Mouse (Mus musculus) midbrain, postnatal 0 days (tissue): Measurements from ENCODE around the gene Olfr594. TPM values are rescaled to one million over a fixed set of nuclear protein-coding genes. Genes with fewer than 3 reads are reported as not detected.
"Not testable (repeated sequence)": the region's sequence is repeated elsewhere in the genome, so short reads cannot be mapped to it uniquely, and the experiment has no call there.

Source experiments
- ATAC-seq: fragments of 200-750 bp; cut with Nextera tagmentation; 2 replicates; pipeline ENCODE4 v1.8.0; 2017; ENCODE audit warnings: moderate number of reproducible peaks, mild to moderate bottlenecking, moderate TSS enrichment, moderate library complexity; ENCODE audit not compliant: low FRiP score
- DNase-seq: peaks from one replicate; pipeline ENCODE4 v3.0.0-alpha.2; 2015; ENCODE audit warnings: low spot score
- H3K27ac ChIP-seq: fragments of 300-500 bp; sonication (generic); 2 replicates; pipeline ENCODE4 v1.5.1; 2014; ENCODE audit warnings: low read depth, mild to moderate bottlenecking, low read length, mixed read lengths
- H3K27me3 ChIP-seq: fragments of 300-500 bp; sonication (generic); 2 replicates; pipeline ENCODE4 v1.6.1; 2014; ENCODE audit warnings: low read length, control low read depth, mixed read lengths; ENCODE audit not compliant: insufficient read depth
- H3K36me3 ChIP-seq: fragments of 300-500 bp; sonication (generic); 2 replicates; pipeline ENCODE4 v1.6.1; 2014; ENCODE audit warnings: low read length, control low read depth, mixed read lengths; ENCODE audit not compliant: insufficient read depth
- H3K4me1 ChIP-seq: fragments of 300-500 bp; sonication (generic); 2 replicates; pipeline ENCODE4 v1.6.1; 2014; ENCODE audit warnings: mild to moderate bottlenecking, control low read depth, antibody characterized with exemption, low read length, mixed read lengths; ENCODE audit not compliant: insufficient read depth
- H3K4me2 ChIP-seq: fragments of 300-500 bp; sonication (generic); 2 replicates; pipeline ENCODE4 v1.6.1; 2014; ENCODE audit warnings: low read depth, mild to moderate bottlenecking, low read length, mixed read lengths; ENCODE audit not compliant: poor library complexity, severe bottlenecking
- H3K4me3 ChIP-seq: fragments of 300-500 bp; sonication (generic); 2 replicates; pipeline ENCODE4 v1.5.1; 2014; ENCODE audit warnings: low read depth, mild to moderate bottlenecking, low read length, moderate library complexity
- H3K9ac ChIP-seq: fragments of 300-500 bp; sonication (generic); replicated peaks from 2 replicates; pipeline ENCODE4 v1.6.1; 2014; ENCODE audit warnings: mild to moderate bottlenecking, low read length, moderate library complexity, mixed read lengths; ENCODE audit not compliant: poor library complexity, severe bottlenecking
- H3K9me3 ChIP-seq: fragments of 300-500 bp; sonication (generic); 2 replicates; pipeline ENCODE4 v1.6.1; 2016; ENCODE audit warnings: low read length, control low read depth
- CTCF ChIP-seq: IDR thresholded peaks from 2 replicates; pipeline ENCODE4 v1.5.1; 2016; ENCODE audit warnings: antibody characterized with exemption, mild to moderate bottlenecking
- WGBS: fragments of 180-500 bp; shearing (Covaris S2); extraction: QIAGEN DNeasy Blood & Tissue Kit; methylation state at CpG from one replicate; pipeline ENCODE4 v1.1.7; 2014; 5-methylcytosine and 5-hydroxymethylcytosine counted together
- polyA plus RNA-seq: library from polyadenylated mRNA; unstranded; fragments of >200 nt; fragmentation: Nextera tagmentation; extraction: Ambion mirVana; gene quantifications from 2 replicates; pipeline ENCODE4 v1.2.1, GENCODE M21; 2015
- total RNA-seq: library from RNA; depleted of rRNA; stranded (reverse); fragments of >200 nt; gene quantifications from 2 replicates; pipeline ENCODE4 v1.2.3, GENCODE M21; 2014; rRNA removed

Olfr594 gene
- not detected in 2 replicates for total RNA-seq
- not detected in 2 replicates for polyA plus RNA-seq

DNA sequence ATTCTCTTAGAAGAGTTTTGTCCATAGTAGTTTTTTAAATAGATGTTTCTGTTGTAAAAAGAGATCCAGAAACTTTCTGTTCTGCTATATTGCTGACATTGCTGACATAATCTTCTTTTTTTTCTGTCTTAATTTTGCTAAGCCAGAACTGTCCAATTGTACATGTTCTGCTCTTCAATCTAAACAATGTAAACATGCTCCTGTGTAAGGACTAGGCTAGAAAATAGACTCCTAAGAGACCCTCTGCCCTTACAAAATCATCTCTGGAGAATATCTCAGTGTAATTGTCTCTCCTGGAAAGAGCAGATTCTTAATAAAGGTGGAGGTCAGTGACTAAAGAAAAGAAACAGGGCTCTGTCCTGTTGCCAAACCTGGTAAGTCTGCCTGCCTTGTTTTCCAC is at the start of gene Olfr594:
Olfr594 (plus strand) TSS at position 301 of the 400 bp plus-strand sequence.
- Histone ChIP-seq H3K9ac (no peak within 1 kb of the TSS), H3K4me3 (no peak within 1 kb of the TSS), H3K36me3 (no peaks in the 10 kb centered on the region), H3K27me3 (no peaks in the 10 kb centered on the region), H3K9me3 (no peaks in the 10 kb centered on the region), H3K27ac (no peak within 1 kb of the TSS), H3K4me2 (no peak within 1 kb of the TSS), H3K4me1 (no peaks in the 10 kb centered on the region)
- ATAC-seq (no peak), DNase-seq (no peak)
- no peak for TF ChIP-seq CTCF

DNA sequence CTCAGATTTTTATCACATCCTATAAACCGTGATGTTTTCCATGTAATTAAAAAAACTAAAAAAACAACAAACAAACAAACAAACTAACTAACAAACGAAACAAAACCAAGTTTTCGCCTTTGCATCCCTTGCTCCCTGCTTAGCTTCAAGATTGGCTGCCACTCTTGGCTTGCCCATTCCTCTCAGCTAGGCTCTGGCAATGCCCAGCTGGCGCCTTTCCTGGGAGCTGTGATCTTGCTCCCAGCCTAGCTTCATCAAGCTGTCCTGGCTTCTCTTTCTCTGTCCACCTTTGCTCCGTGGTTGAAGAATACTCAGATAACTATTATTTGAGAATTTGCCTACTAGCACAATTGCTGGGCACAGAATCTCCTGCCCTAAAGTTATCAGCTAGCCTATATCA is 47.1 kb upstream of the Olfr594 start:
- Histone ChIP-seq H3K36me3 (no peaks in the 10 kb centered on the region), H3K4me1 (no peaks in the 10 kb centered on the region), H3K27me3 (no peaks in the 10 kb centered on the region), H3K27ac (no peak overlapping the region), H3K4me3 (no peak overlapping the region), H3K4me2 (no peak overlapping the region), H3K9ac (no peak overlapping the region), H3K9me3 (no peaks in the 10 kb centered on the region)
- 74% methylated on average over 5 of the region's 5 CpGs for WGBS
- DNase-seq (no peak), ATAC-seq (no peak)
- TF ChIP-seq CTCF, result no peak

- ATAC-seq, result no peak
- H3K9ac ChIP-seq, result no peak within 1 kb of the TSS
- peaks cover 7% of the 10 kb centered on the region; the same call in 1 of the 2 replicates for H3K9me3 ChIP-seq
- 78% methylated on average over 1 of the region's 1 CpGs for WGBS
- no peak within 1 kb of the TSS for H3K4me3 ChIP-seq
- no peak within 1 kb of the TSS for H3K4me2 ChIP-seq
- no peaks in the 10 kb centered on the region for H3K4me1 ChIP-seq
- H3K27ac ChIP-seq, result no peak within 1 kb of the TSS
- DNase-seq, result no peak
- TF ChIP-seq CTCF, result no peak
- H3K27me3 ChIP-seq, result no peaks in the 10 kb centered on the region
- no peaks in the 10 kb centered on the region for H3K36me3 ChIP-seq
Measured at GRCm38 (mm10) chr7:103178240-103178639, 38.6 kb upstream of the Olfr594 start, which contains the start of gene Olfr591. TSS of gene Olfr591 (minus strand) at chr7:103178340.

DNA sequence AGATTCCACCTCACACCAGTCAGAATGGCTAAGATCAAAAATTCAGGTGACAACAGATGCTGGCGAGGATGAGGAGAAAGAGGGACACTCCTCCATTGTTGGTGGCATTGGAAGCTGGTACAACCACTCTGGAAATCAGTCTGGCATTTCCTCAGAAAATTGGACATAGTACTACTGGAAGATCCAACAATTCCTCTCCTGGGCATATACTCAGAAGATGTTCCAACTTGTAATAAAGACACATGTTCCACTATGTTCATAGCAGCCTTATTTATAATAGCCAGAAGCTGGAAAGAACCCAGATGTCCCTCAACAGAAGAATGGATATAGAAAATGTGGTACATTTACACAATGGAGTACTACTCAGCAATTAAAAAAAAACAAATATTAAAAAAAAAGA is 32.3 kb upstream of the Olfr594 start, which contains the start of gene Olfr592:
Olfr592 (plus strand) TSS at position 301 of the 400 bp plus-strand sequence.
- not testable (repeated sequence) for ATAC-seq
- 75% methylated on average over 1 of the region's 1 CpGs for WGBS

DNA sequence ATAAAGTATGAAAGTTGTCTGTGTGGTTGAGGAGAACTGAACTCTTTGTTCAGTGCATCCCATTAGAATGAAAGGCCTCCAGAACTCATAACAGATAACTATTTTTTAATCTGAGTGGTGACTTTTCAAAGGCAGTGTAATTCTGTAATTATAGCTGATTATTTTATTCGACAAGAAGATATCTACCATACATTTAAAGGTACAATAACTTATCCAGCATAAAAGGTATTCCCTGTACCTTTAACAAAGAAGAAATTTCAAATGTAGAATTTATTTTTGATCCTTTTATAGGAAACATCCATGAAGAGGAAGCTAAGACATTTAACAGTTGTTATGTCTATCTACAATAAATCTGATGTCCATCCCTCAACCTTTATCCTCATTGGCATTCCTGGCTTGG is 5.2 kb upstream of the Olfr594 start, which contains the start of gene Olfr593:
Olfr593 (plus strand) TSS at position 301 of the 400 bp plus-strand sequence.
- 65% methylated on average over 1 of the region's 1 CpGs for WGBS
- H3K4me3 ChIP-seq, result no peak within 1 kb of the TSS
- no peak within 1 kb of the TSS for H3K4me2 ChIP-seq
- ATAC-seq (no peak), DNase-seq (no peak)
- TF ChIP-seq CTCF, result no peak
- H3K4me1 ChIP-seq, result no peaks in the 10 kb centered on the region
- H3K27me3 ChIP-seq, result no peaks in the 10 kb centered on the region
- H3K27ac ChIP-seq, result no peak within 1 kb of the TSS
- H3K9ac ChIP-seq, result no peak within 1 kb of the TSS
- H3K36me3 ChIP-seq, result no peaks in the 10 kb centered on the region
- H3K9me3 ChIP-seq, result no peaks in the 10 kb centered on the region

More for the DNA sequence above, 32.3 kb upstream of the Olfr594 start, which contains the start of gene Olfr592:
- DNase-seq, H3K4me2 ChIP-seq, H3K36me3 ChIP-seq, H3K4me1 ChIP-seq, H3K27ac ChIP-seq, H3K27me3 ChIP-seq, H3K4me3 ChIP-seq, H3K9ac ChIP-seq: not testable (repeated sequence)
- H3K9me3 ChIP-seq, result peaks cover 11% of the 10 kb centered on the region

DNA sequence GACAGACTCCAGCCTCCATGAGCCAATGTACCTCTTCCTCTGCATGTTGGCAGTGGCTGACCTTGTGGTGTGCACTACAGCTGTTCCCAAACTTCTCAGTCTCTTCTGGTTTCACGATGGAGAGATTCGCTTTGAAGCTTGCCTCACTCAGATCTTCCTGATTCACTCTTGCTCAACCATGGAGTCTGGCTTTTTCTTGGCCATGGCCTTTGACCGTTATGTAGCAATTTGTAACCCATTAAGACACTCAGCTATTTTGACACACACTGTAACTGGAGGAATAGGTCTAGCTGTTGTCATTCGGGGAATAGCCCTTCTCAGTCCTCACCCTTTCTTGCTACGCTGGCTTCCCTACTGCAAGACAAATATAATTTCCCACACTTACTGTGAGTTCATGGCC is 4.7 kb upstream of the Olfr594 start:
- DNase-seq, H3K36me3 ChIP-seq, H3K4me1 ChIP-seq, H3K27me3 ChIP-seq, H3K4me3 ChIP-seq, H3K9me3 ChIP-seq, H3K4me2 ChIP-seq, H3K9ac ChIP-seq, H3K27ac ChIP-seq, ATAC-seq: not testable (repeated sequence)
- 94% methylated on average over 5 of the region's 5 CpGs for WGBS

DNA sequence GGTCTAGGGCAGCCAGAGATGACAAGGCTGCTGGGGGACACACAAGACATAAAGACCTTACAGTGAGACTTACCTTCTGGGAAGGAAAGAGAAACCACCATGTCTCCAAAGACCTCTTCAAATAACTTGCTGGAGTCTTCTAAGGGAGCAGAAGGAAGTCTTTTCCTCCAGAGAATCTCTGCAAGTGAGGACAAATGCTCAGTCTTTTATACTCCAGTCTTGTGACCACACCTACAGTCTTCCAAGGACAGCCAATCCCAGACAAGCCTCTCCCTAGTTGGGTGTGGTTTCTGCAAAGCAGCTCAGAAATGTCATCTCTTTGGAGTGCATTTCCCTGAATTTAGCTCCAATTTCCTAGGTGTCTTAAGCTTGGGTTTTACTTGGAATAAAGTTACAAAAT is 35.6 kb downstream of the Olfr594 start, which contains the start of gene Usp17ld:
Usp17ld (minus strand) TSS at position 101 of the 400 bp plus-strand sequence.
- not testable (repeated sequence) for H3K27ac ChIP-seq, H3K4me3 ChIP-seq, H3K9me3 ChIP-seq, H3K4me1 ChIP-seq, DNase-seq, H3K27me3 ChIP-seq, H3K4me2 ChIP-seq, H3K9ac ChIP-seq, H3K36me3 ChIP-seq, ATAC-seq
